Mouse (Mus musculus) inflammation-experienced regulatory T-cells (primary cell): ENCODE data around the gene Ube2s. TPM values are rescaled to one million over a fixed set of nuclear protein-coding genes. Genes with fewer than 3 reads are reported as not detected.

ENCODE experiments used
- polyA plus RNA-seq, 2 experiments: library from polyadenylated mRNA; unstranded; fragments of 100-300 nt; shearing (Covaris generic); gene quantifications; one replicate each; pipeline ENCODE4 v1.2.1; 2017

The Ube2s gene
- 100 to 1,000 TPM in 1 of 2 experiments, 10 to 100 TPM in 1; 99.5 to 166 TPM for polyA plus RNA-seq

DNA sequence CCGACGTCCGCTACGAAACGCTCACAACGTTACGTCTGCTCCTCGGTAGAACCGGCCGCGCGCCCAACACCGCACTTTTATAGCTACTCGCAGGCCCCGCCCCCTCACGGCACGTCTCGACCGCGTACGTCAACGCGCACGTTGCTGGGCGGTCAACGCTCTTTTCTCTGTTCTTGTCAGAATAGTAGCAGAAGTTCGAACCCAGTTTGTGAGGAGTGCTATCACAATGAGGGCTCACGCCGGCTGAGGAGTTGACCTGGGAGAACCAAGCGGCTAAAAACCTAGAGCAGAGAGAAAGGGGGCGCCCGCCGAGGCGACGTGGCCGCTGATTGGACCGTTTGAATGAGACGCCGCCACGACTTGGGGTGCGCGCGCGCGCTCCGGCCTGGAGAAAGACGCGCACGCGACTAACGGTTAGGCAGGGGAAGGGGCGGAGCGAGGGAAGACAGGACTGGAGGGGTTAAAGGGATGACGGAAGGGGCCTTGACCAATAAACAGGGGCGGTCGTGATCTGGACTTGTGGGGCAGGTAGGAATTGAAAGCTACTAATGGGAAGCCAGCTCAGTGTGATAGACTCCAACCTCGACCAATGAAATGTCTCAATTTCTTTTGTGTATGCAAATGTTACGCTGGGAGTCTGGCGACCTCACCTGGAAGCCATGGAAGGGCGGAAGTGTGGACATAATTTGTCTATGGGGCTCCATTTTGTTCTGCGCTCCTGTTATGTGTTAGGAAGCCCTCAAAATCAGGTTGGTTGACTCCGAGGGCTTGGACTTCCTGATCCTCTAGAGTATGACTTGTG is at the start of gene Ube2s:
Gene Ube2s, minus strand, starts transcription at position 288 of the 802 bp plus-strand sequence.

DNA sequence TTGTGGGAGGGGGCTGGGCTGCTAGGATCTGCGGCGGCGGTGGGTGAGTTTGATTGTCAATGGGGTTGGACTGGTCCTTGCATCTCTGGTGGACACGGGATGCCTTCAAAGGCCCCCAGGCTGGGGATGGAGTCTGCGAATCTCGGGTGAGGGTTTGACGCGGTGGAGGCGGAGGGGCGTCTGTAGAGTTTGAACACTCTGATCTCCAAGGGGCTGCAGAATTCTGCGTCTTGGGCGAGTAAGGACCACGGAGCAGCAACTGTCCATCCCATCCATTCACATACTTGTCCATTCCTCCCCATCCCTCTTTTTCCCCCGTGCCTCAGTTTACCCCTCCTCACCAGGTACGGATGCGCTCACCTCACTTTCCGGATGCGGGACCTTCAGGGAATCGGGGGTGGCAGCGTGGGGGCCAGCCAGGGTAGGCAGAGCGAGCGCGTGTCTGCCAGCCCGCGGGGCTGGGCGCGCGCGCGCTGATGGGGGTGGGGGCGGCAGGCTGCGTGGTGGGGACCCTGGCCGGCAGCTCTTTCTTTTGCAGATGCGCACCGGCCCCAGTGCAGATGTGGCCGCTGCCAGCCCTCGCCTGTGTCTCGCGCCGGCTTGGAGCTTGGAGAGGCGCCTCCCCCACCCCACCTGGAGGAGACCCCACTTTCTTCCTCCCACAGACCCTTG is 32.0 kb upstream of the Ube2s start, which contains the start of gene Shisa7:
Gene Shisa7, minus strand, starts transcription at position 452 of the 672 bp plus-strand sequence.

DNA sequence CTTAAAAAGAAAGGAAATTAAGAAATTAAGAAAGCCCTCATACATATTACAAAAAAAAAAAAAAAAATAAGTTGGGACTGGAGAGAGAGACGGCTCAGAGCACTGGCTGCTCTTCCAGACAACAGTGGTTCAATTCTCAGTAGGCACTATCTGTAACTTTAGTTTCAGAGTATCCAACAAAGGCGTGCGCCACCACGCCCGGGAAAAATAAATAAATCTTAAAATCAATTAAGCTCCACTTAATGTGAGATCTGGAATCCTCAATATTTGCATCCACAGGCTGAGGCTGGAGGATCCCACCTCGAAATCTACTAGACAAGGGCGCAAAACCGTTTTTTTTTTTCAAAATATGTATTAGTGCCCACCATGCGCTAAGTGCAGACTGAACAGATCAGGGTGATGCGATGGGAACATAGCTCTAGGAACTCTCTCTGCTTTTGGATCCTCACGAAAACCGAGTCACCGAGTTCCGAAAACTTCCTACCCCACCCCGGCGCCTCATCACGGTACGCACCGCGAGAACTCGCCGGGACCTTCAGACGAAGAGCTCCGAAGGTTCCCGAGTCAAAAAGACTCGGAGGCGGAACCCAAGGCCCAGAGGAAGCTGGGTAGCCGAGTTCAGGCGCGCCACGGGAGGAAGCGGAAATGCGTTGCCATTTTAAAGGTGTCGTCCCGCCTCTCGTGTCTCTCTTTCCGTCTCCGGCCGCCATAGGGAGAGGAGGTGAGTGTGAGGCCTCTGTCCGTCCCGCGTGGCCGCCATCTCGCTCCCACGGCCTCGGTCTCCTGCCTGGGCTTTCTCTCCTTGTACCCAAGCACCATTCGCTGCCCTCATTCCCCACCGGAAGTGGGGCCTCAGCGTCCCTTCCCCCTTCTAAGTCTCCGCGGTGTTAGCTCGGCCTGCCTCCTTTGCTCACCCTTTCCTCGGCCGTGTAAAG is 19.8 kb downstream of the Ube2s start, which contains the start of gene Rpl28:
Gene Rpl28, plus strand, starts transcription at position 597 of the 935 bp plus-strand sequence.

DNA sequence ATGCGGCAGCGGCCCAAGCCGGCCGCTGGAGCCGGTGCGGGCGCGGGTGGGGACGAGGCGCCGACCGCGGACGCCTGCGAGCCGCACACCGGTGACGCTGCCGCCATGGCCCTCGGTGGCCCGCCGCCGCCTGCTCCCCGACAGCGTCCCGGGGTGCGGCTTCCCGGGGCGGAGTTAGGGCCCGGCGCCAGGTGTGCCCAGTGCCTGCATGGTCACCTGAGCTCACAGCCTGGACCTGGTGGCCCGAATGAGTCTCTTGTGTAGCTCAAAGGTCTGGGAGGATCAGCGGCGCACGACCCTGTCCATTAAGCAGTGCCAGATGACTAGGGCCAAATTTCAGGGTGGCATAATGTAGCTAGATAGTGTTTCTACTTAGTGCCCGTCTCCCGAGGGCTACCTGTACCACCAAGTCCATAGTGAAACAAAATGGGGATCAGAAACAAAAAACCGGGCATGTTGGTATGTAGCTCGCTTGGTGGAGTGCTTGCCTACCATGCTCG is 22.9 kb downstream of the Ube2s start, which contains the start of gene Tmem238:
Gene Tmem238, minus strand, starts transcription at position 221 of the 500 bp plus-strand sequence.

DNA sequence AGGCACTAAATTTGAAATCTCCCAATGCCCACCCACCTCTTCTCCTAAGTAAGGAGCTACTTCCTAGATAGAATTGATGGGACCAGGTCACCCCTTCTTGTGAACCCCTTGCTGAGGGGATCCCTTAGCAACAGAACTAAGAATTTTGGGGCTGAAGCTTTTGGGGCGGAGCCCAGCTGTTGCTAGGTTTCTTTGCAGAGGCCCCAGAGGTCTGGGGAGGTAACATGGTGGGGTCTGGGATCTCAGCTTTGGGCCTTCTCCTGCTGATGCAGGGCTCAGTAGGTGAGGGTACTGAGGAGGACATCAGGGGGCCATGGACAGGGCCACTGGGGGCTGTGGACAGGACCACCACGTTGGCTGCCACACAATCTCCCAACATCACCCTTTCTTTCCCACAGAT is 29.6 kb downstream of the Ube2s start, which contains the start of the genes Il11 and Tmem190:
Gene Il11, minus strand, starts transcription at position 101 of the 400 bp plus-strand sequence.
Gene Tmem190, plus strand, starts transcription at position 179 of the 400 bp plus-strand sequence.

DNA sequence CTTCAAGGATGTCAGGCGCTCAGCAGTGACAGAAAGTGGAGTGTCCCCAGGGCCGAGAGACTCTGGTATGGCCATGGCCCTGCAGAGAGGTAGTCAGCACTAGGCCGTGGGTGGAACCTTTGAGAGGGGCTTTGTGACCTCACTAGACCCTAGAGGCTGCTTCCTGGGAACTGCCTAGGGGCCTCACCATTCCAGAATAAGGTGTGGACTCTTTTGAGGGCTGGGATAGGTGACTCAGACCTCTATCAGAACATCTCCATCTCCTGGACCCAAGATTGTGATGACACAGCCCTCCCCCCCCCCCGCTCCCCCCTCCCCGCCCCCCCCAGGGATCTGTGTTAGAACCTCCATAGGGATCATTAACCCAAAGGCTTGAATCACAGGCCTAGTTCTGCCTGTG is 41.2 kb downstream of the Ube2s start, which contains the start of gene Fam71e2:
Gene Fam71e2, minus strand, starts transcription at position 101 of the 400 bp plus-strand sequence.

DNA sequence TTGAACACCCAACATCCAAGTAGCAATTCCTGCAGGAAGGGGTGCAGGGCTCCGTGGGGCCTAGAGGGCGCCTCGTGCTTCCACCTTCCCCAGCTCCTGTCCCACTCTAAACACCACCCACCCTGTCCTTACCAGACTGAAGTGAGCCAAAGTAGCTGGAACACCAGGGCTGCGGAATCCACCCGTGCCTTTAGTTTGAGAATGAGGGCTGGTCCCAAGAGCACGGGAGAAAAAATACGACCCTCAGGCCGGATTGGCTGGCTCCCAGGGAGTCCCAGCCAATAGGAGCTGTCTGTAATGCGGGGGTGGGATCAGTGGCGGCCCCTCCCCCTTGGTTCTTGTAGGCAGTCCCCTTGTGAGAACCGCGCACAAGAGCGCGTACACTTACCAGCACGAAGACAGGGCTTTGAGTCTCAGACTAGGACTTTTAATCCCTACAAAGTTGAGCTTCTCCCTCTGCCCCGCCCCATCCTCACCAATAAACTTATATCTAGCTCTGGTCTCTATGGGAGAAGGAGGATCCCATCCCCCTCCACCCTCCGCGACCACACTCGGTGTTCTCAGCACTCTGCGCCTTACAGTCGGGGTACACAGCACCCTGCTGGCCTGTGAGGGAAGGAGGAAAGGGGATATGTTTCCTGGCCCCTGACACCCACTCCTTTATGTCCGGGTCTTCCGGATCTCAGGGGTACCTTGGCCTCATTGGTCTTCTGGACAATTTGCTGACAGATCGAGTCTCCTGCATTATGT is 59.4 kb downstream of the Ube2s start, which contains the start of gene Cox6b2:
Gene Cox6b2, minus strand, starts transcription at position 274 of the 750 bp plus-strand sequence.

Other genes with a start within 250 kb of the Ube2s start
- 1 to 10 TPM in 1 of 2 experiments, not detected in 1; 1.1 TPM for gene Ptprh, start 208.5 kb downstream of the Ube2s start, polyA plus RNA-seq
- 10 to 100 TPM; 12.1 to 12.7 TPM for gene Tmem86b, start 181.2 kb downstream of the Ube2s start, polyA plus RNA-seq
- gene Ppp6r1, start 153.6 kb downstream of the Ube2s start, polyA plus RNA-seq: 100 to 1,000 TPM; 275 to 316 TPM
- gene Hspbp1, start 127.5 kb downstream of the Ube2s start, polyA plus RNA-seq: 10 to 100 TPM; 62.6 to 74.0 TPM
- gene Brsk1, start 122.0 kb downstream of the Ube2s start, polyA plus RNA-seq: under 1 TPM in 1 of 2 experiments, not detected in 1; 0.64 TPM
- gene Tmem150b, start 87.3 kb downstream of the Ube2s start, polyA plus RNA-seq: under 1 TPM; 0.39 to 0.65 TPM
- 10 to 100 TPM; 39.6 to 41.0 TPM for gene Kmt5c, start 72.5 kb downstream of the Ube2s start, polyA plus RNA-seq
- 1 to 10 TPM in 1 of 2 experiments, not detected in 1; 3.1 TPM for gene Cox6b2, start 59.5 kb downstream of the Ube2s start, polyA plus RNA-seq
- gene Fam71e2, start 41.3 kb downstream of the Ube2s start, polyA plus RNA-seq: not detected
- under 1 TPM; 0.18 to 0.23 TPM for gene Il11, start 29.7 kb downstream of the Ube2s start, polyA plus RNA-seq
- gene Tmem190, start 29.7 kb downstream of the Ube2s start, polyA plus RNA-seq: 1 to 10 TPM in 1 of 2 experiments, under 1 TPM in 1; 0.37 to 1.1 TPM
- 10 to 100 TPM; 11.1 to 18.2 TPM for gene Tmem238, start 22.9 kb downstream of the Ube2s start, polyA plus RNA-seq
- 100 to 1,000 TPM; 268 to 278 TPM for gene Rpl28, start 19.7 kb downstream of the Ube2s start, polyA plus RNA-seq
- not detected for gene Shisa7, start 32.1 kb upstream of the Ube2s start, polyA plus RNA-seq
- gene Isoc2b, start 57.7 kb upstream of the Ube2s start, polyA plus RNA-seq: 10 to 100 TPM; 23.8 to 37.5 TPM
- 1 to 10 TPM in 1 of 2 experiments, under 1 TPM in 1; 0.75 to 1.2 TPM for gene Isoc2a, start 64.6 kb upstream of the Ube2s start, polyA plus RNA-seq
- gene Gm36210, start 93.9 kb upstream of the Ube2s start, polyA plus RNA-seq: under 1 TPM in 1 of 2 experiments, not detected in 1; 0.12 TPM
- 1 to 10 TPM; 2.0 to 2.2 TPM for gene Zfp628, start 102.6 kb upstream of the Ube2s start, polyA plus RNA-seq
- gene Nat14, start 109.4 kb upstream of the Ube2s start, polyA plus RNA-seq: under 1 TPM; 0.27 to 0.86 TPM
- under 1 TPM; 0.27 to 0.40 TPM for gene Ssc5d, start 113.2 kb upstream of the Ube2s start, polyA plus RNA-seq
- gene Sbk2, start 151.8 kb upstream of the Ube2s start, polyA plus RNA-seq: under 1 TPM in 1 of 2 experiments, not detected in 1; 0.51 TPM
- under 1 TPM in 1 of 2 experiments, not detected in 1; 0.26 TPM for gene Sbk3, start 158.6 kb upstream of the Ube2s start, polyA plus RNA-seq
- 10 to 100 TPM; 20.6 to 23.4 TPM for gene Zfp579, start 183.6 kb upstream of the Ube2s start, polyA plus RNA-seq
- gene Zfp524, start 201.8 kb upstream of the Ube2s start, polyA plus RNA-seq: 10 to 100 TPM; 31.2 to 51.7 TPM
- gene Fiz1, start 202.1 kb upstream of the Ube2s start, polyA plus RNA-seq: 10 to 100 TPM; 41.3 to 45.3 TPM
- gene Gm44973, start 202.9 kb upstream of the Ube2s start, polyA plus RNA-seq: 1 to 10 TPM; 6.1 to 8.1 TPM
- 1 to 10 TPM; 7.8 to 8.4 TPM for gene Zfp865, start 207.8 kb upstream of the Ube2s start, polyA plus RNA-seq
- gene Ccdc106, start 208.0 kb upstream of the Ube2s start, polyA plus RNA-seq: not detected
- gene 4632433K11Rik, start 221.5 kb upstream of the Ube2s start, polyA plus RNA-seq: not detected
- 1 to 10 TPM; 3.9 to 4.1 TPM for gene Zfp784, start 225.9 kb upstream of the Ube2s start, polyA plus RNA-seq
- 1 to 10 TPM; 2.6 to 4.7 TPM for gene Zfp580, start 238.9 kb upstream of the Ube2s start, polyA plus RNA-seq
- 100 to 1,000 TPM in 1 of 2 experiments, 10 to 100 TPM in 1; 92.7 to 102 TPM for gene U2af2, start 249.6 kb upstream of the Ube2s start, polyA plus RNA-seq